Mouse (Mus musculus): ENCODE results near the gene 4930404H24Rik. TPM values are rescaled to one million over a fixed set of nuclear protein-coding genes. Genes with fewer than 3 reads are reported as not detected.
"Not testable (repeated sequence)": the region's sequence is repeated elsewhere in the genome, so short reads cannot be mapped to it uniquely, and the experiment has no call there.

Gene 4930404H24Rik
- polyA plus RNA-seq, 1 experiment from 2014 or later: not detected

- H3K4me2 ChIP-seq (ENCODE audit: low read length): peak overlapping the region; percentile 96
- peak overlapping the region; percentile 45 to 64 for H3K4me3 ChIP-seq (ENCODE audit: control insufficient read depth in 1 of 2, insufficient read depth in 1 of 2, low read depth in 1 of 2, low read length in 2 of 2)
- ATAC-seq (ENCODE audit: insufficient number of reproducible peaks, insufficient read depth, low FRiP score, low read depth): no peak
- no peaks in the 10 kb centered on the region for H3K27me3 ChIP-seq (ENCODE audit: control insufficient read depth, insufficient read depth, low read length)
- peak overlapping the region in 1 of 2 experiments; percentile 86; a peak in 2 of 4 replicates for H3K27ac ChIP-seq (replicated peaks in 1 of 2; ENCODE audit: control insufficient read depth in 1 of 2, insufficient read depth in 1 of 2, low read depth in 2 of 2, low read length in 2 of 2)
- H3K9me3 ChIP-seq (ENCODE audit: control insufficient read depth, low read length): no peaks in the 10 kb centered on the region
- peaks cover 44 to 57% of the 10 kb centered on the region in 2 experiments for H3K4me1 ChIP-seq (ENCODE audit: control insufficient read depth in 2 of 2, insufficient read depth in 2 of 2, low read length in 2 of 2)
- under 1% methylated on average over 22 of the region's 24 CpGs for WGBS
- H3K36me3 ChIP-seq (ENCODE audit: control insufficient read depth, insufficient read depth, low read length): no peaks in the 10 kb centered on the region
- H3K9ac ChIP-seq (ENCODE audit: low read length): peak overlapping the region; percentile 85
Observed at GRCm38 (mm10) chr2:153492179-153492517, 442 bp upstream of the 4930404H24Rik start.

GRCm38 (mm10) chr2:153493393-153493731 is 772 bp downstream of the 4930404H24Rik start:
- ATAC-seq (ENCODE audit: insufficient number of reproducible peaks, insufficient read depth, low FRiP score, low read depth): no peak
- peak overlapping the region; percentile 85; the same call in 1 of the 2 replicates for H3K9ac ChIP-seq (ENCODE audit: low read length)
- H3K9me3 ChIP-seq (ENCODE audit: control insufficient read depth, low read length): no peaks in the 10 kb centered on the region
- H3K27ac ChIP-seq (replicated peaks in 1 of 2; ENCODE audit: control insufficient read depth in 1 of 2, insufficient read depth in 1 of 2, low read depth in 2 of 2, low read length in 2 of 2): peak overlapping the region; percentile 86 to 90
- 11% methylated on average over 2 of the region's 2 CpGs for WGBS
- H3K4me3 ChIP-seq (ENCODE audit: control insufficient read depth in 1 of 2, insufficient read depth in 1 of 2, low read depth in 1 of 2, low read length in 2 of 2): peak overlapping the region; percentile 64 to 69
- H3K36me3 ChIP-seq (ENCODE audit: control insufficient read depth, insufficient read depth, low read length): no peaks in the 10 kb centered on the region
- no peaks in the 10 kb centered on the region for H3K27me3 ChIP-seq (ENCODE audit: control insufficient read depth, insufficient read depth, low read length)
- H3K4me1 ChIP-seq (ENCODE audit: control insufficient read depth in 2 of 2, insufficient read depth in 2 of 2, low read length in 2 of 2): peaks cover 47 to 65% of the 10 kb centered on the region in 2 experiments
- H3K4me2 ChIP-seq (ENCODE audit: low read length): peak overlapping the region; percentile 96

- Histone ChIP-seq H3K4me2 (ENCODE audit: low read length) (peak overlapping the region; percentile 96), H3K4me3 (ENCODE audit: control insufficient read depth in 1 of 2, insufficient read depth in 1 of 2, low read depth in 1 of 2, low read length in 2 of 2) (no peak overlapping the region), H3K36me3 (ENCODE audit: control insufficient read depth, insufficient read depth, low read length) (no peaks in the 10 kb centered on the region), H3K27ac (replicated peaks in 1 of 2; ENCODE audit: control insufficient read depth in 1 of 2, insufficient read depth in 1 of 2, low read depth in 2 of 2, low read length in 2 of 2) (peak overlapping the region; percentile 86 to 90), H3K27me3 (ENCODE audit: control insufficient read depth, insufficient read depth, low read length) (no peaks in the 10 kb centered on the region), H3K9ac (ENCODE audit: low read length) (peak overlapping the region; percentile 4; the same call in 1 of the 2 replicates), H3K9me3 (ENCODE audit: control insufficient read depth, low read length) (no peaks in the 10 kb centered on the region), H3K4me1 (ENCODE audit: control insufficient read depth in 2 of 2, insufficient read depth in 2 of 2, low read length in 2 of 2) (peaks cover 47 to 65% of the 10 kb centered on the region in 2 experiments)
- WGBS: 7% methylated on average over 6 of the region's 6 CpGs
- peak; percentile 36 for ATAC-seq (ENCODE audit: insufficient number of reproducible peaks, insufficient read depth, low FRiP score, low read depth)
Observed at GRCm38 (mm10) chr2:153493781-153494292, 1.2 kb downstream of the 4930404H24Rik start.

GRCm38 (mm10) chr2:153494293-153494811 is 1.8 kb downstream of the 4930404H24Rik start:
- no peaks in the 10 kb centered on the region for H3K27me3 ChIP-seq (ENCODE audit: control insufficient read depth, insufficient read depth, low read length)
- 6% methylated on average over 9 of the region's 9 CpGs for WGBS
- peak overlapping the region; percentile 86 to 90 for H3K27ac ChIP-seq (replicated peaks in 1 of 2; ENCODE audit: control insufficient read depth in 1 of 2, insufficient read depth in 1 of 2, low read depth in 2 of 2, low read length in 2 of 2)
- peak overlapping the region; percentile 96 for H3K4me2 ChIP-seq (ENCODE audit: low read length)
- peak; percentile 54 for ATAC-seq (ENCODE audit: insufficient number of reproducible peaks, insufficient read depth, low FRiP score, low read depth)
- H3K4me1 ChIP-seq (ENCODE audit: control insufficient read depth in 2 of 2, insufficient read depth in 2 of 2, low read length in 2 of 2): peaks cover 47 to 65% of the 10 kb centered on the region in 2 experiments
- H3K9me3 ChIP-seq (ENCODE audit: control insufficient read depth, low read length): no peaks in the 10 kb centered on the region
- H3K36me3 ChIP-seq (ENCODE audit: control insufficient read depth, insufficient read depth, low read length): no peaks in the 10 kb centered on the region
- H3K9ac ChIP-seq (ENCODE audit: low read length): peak overlapping the region; percentile 4; the same call in 1 of the 2 replicates
- no peak overlapping the region for H3K4me3 ChIP-seq (ENCODE audit: control insufficient read depth in 1 of 2, insufficient read depth in 1 of 2, low read depth in 1 of 2, low read length in 2 of 2)

DNA sequence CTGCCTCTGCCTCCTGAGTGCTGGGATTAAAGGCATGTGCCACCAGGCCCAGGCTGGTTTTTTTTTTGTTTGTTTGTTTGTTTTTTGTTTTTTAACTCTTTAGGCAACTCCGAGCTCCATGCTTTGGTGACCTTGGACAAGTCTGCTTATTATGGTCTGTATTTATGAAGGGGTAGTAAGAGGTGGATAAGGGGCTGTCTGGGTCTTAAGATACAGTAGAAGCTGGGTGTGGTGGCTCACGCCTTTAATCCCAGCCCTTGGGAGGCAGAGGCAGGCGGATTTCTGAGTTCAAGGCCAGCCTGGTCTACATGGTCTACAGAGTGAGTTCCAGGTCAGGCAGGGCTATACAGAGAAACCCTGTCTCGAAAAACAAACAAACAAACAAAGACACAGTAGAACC is 2.8 kb downstream of the 4930404H24Rik start:
- WGBS: 83% methylated on average over 4 of the region's 4 CpGs
- Histone ChIP-seq H3K27ac (replicated peaks in 1 of 2; ENCODE audit: control insufficient read depth in 1 of 2, insufficient read depth in 1 of 2, low read depth in 2 of 2, low read length in 2 of 2) (peak overlapping the region in 1 of 2 experiments; percentile 86; a peak in 1 of 4 replicates), H3K4me1 (ENCODE audit: control insufficient read depth in 2 of 2, insufficient read depth in 2 of 2, low read length in 2 of 2) (peaks cover 47 to 65% of the 10 kb centered on the region in 2 experiments)
- not testable (repeated sequence) for H3K4me2 ChIP-seq (ENCODE audit: low read length); H3K27me3 ChIP-seq (ENCODE audit: control insufficient read depth, insufficient read depth, low read length); H3K36me3 ChIP-seq (ENCODE audit: control insufficient read depth, insufficient read depth, low read length); H3K9me3 ChIP-seq (ENCODE audit: control insufficient read depth, low read length); H3K9ac ChIP-seq (ENCODE audit: low read length); H3K4me3 ChIP-seq (ENCODE audit: control insufficient read depth in 1 of 2, insufficient read depth in 1 of 2, low read depth in 1 of 2, low read length in 2 of 2); ATAC-seq (ENCODE audit: insufficient number of reproducible peaks, insufficient read depth, low FRiP score, low read depth)

GRCm38 (mm10) chr2:153495818-153496217 is 3.2 kb downstream of the 4930404H24Rik start:
- Histone ChIP-seq H3K4me2 (ENCODE audit: low read length) (no peak overlapping the region), H3K4me1 (ENCODE audit: control insufficient read depth in 2 of 2, insufficient read depth in 2 of 2, low read length in 2 of 2) (peaks cover 47 to 62% of the 10 kb centered on the region in 2 experiments), H3K9ac (ENCODE audit: low read length) (0 out of 2 replicates have a peak overlapping the region, but pooled peaks have one; percentile 2), H3K9me3 (ENCODE audit: control insufficient read depth, low read length) (no peaks in the 10 kb centered on the region), H3K36me3 (ENCODE audit: control insufficient read depth, insufficient read depth, low read length) (no peaks in the 10 kb centered on the region), H3K27me3 (ENCODE audit: control insufficient read depth, insufficient read depth, low read length) (no peaks in the 10 kb centered on the region), H3K4me3 (ENCODE audit: control insufficient read depth in 1 of 2, insufficient read depth in 1 of 2, low read depth in 1 of 2, low read length in 2 of 2) (no peak overlapping the region), H3K27ac (replicated peaks in 1 of 2; ENCODE audit: control insufficient read depth in 1 of 2, insufficient read depth in 1 of 2, low read depth in 2 of 2, low read length in 2 of 2) (peak overlapping the region in 1 of 2 experiments; percentile 86; a peak in 2 of 4 replicates)
- 52% methylated on average over 4 of the region's 4 CpGs for WGBS
- ATAC-seq (ENCODE audit: insufficient number of reproducible peaks, insufficient read depth, low FRiP score, low read depth): no peak

DNA sequence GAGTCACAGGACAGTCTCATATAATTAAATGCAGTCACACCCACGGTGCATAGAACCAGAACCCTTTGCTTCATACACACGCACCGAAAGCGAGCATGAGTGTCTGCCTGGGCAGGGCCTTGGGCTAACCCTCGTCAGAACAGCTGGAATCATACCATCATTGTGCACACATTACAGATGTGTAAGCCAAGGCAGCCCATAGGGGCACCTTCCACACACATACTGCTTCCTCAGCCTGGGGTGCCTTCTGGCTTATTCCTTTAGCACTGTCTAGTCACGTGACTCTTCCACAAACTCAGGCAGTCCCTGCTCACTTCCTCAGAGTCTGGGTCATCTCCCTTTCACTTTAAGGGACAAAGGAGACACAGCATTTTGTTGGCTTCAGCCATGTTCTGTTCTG is 3.7 kb downstream of the 4930404H24Rik start:
- Histone ChIP-seq H3K9me3 (ENCODE audit: control insufficient read depth, low read length) (no peaks in the 10 kb centered on the region), H3K9ac (ENCODE audit: low read length) (peak overlapping the region; percentile 45; the same call in 1 of the 2 replicates), H3K27ac (replicated peaks in 1 of 2; ENCODE audit: control insufficient read depth in 1 of 2, insufficient read depth in 1 of 2, low read depth in 2 of 2, low read length in 2 of 2) (peak overlapping the region in 1 of 2 experiments; percentile 86; a peak in 2 of 4 replicates), H3K4me1 (ENCODE audit: control insufficient read depth in 2 of 2, insufficient read depth in 2 of 2, low read length in 2 of 2) (peaks cover 45 to 57% of the 10 kb centered on the region in 2 experiments), H3K4me3 (ENCODE audit: control insufficient read depth in 1 of 2, insufficient read depth in 1 of 2, low read depth in 1 of 2, low read length in 2 of 2) (no peak overlapping the region), H3K4me2 (ENCODE audit: low read length) (no peak overlapping the region), H3K36me3 (ENCODE audit: control insufficient read depth, insufficient read depth, low read length) (no peaks in the 10 kb centered on the region), H3K27me3 (ENCODE audit: control insufficient read depth, insufficient read depth, low read length) (no peaks in the 10 kb centered on the region)
- ATAC-seq (ENCODE audit: insufficient number of reproducible peaks, insufficient read depth, low FRiP score, low read depth): no peak
- 83% methylated on average over 6 of the region's 6 CpGs for WGBS
